Mouse (Mus musculus): ENCODE data around the gene Slc4a3. TPM values are rescaled to one million over a fixed set of nuclear protein-coding genes. Genes with fewer than 3 reads are reported as not detected.

Slc4a3 gene
- polyA plus RNA-seq, 1 experiment from 2014 or later = 28.9 TPM

DNA sequence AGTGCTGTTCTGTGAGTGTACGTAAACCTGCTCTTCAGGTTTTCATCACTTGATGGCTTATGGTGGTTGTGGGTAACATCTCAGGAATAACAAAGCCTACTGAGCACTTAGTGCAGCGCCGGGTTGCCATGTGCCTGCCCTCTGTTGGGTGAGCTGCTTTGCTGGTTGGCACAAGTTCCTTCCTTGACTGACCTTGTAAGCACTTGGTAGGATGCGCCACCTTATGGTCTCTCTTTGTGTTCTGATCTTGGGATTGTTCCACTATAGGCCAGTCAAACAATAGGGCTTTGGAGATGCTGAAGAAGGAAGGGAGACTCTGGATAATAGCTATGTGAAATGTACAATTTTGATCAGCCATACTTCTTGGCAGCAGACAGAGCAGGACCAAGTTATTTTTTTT lies 15.5 kb upstream of the Slc4a3 start:
- H3K4me3 ChIP-seq = no peak overlapping the region
- H3K27me3 ChIP-seq = no peaks in the 10 kb centered on the region
- peaks cover 66% of the 10 kb centered on the region for H3K36me3 ChIP-seq
- WGBS = 61% methylated on average over 4 of the region's 4 CpGs
- H3K4me2 ChIP-seq = no peak overlapping the region
- H3K27ac ChIP-seq = no peak overlapping the region
- H3K4me1 ChIP-seq (replicated peaks) = no peaks in the 10 kb centered on the region
- no peaks in the 10 kb centered on the region for H3K9me3 ChIP-seq (replicated peaks)
- no peak for ATAC-seq (replicated peaks; ENCODE audit: insufficient number of reproducible peaks, insufficient read depth, low FRiP score, low read depth)
- H3K9ac ChIP-seq = no peak overlapping the region

DNA sequence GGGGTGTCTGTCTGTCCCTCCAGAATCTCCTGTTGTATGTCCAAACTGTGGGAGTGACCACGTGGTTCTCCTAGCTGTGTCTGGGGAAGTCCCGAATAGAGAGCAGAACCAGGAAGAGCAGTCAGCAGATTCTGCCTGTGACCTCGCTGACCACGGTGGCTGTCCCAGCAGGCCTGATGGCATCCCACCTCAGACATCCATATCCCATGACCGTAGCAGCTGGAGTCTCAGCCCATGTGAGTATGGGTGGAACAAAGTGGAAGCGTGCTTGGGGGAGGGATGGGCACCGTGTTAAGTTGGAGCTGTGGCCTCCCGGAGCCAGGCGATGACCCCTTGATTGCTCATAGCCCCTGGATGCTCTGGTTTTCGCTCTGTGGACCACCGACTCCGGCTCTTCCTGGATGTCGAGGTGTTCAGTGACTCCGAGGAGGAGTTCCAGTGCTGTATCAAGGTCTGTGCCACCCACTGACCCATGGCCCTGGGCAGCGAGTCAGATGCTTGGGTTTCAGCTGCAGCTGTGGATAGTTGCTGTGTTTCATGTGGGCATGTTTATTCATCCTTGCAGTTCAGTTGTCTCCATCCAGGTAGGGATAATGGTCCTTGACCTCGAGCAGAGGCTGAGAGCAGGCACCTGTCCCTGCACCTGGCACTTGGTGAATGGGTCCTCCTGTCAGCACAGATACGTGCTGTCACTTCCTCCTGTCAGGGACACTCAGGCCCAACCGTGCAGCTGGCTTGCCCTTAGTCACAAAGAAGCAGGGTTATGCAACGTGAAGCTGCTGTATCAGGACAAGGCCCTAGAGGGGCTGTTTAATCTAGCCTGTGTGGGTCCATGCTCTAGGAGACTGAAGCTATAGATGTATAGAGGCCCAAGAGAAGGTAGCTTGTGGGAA lies 13.5 kb upstream of the Slc4a3 start:
- H3K27ac ChIP-seq = no peak overlapping the region
- H3K4me1 ChIP-seq (replicated peaks) = no peaks in the 10 kb centered on the region
- WGBS = 84% methylated on average over 19 of the region's 19 CpGs
- peaks cover 58% of the 10 kb centered on the region for H3K36me3 ChIP-seq
- H3K9me3 ChIP-seq (replicated peaks) = no peaks in the 10 kb centered on the region
- no peak for ATAC-seq (replicated peaks; ENCODE audit: insufficient number of reproducible peaks, insufficient read depth, low FRiP score, low read depth)
- no peak overlapping the region for H3K9ac ChIP-seq
- H3K27me3 ChIP-seq = no peaks in the 10 kb centered on the region
- H3K4me3 ChIP-seq = no peak overlapping the region
- no peak overlapping the region for H3K4me2 ChIP-seq

DNA sequence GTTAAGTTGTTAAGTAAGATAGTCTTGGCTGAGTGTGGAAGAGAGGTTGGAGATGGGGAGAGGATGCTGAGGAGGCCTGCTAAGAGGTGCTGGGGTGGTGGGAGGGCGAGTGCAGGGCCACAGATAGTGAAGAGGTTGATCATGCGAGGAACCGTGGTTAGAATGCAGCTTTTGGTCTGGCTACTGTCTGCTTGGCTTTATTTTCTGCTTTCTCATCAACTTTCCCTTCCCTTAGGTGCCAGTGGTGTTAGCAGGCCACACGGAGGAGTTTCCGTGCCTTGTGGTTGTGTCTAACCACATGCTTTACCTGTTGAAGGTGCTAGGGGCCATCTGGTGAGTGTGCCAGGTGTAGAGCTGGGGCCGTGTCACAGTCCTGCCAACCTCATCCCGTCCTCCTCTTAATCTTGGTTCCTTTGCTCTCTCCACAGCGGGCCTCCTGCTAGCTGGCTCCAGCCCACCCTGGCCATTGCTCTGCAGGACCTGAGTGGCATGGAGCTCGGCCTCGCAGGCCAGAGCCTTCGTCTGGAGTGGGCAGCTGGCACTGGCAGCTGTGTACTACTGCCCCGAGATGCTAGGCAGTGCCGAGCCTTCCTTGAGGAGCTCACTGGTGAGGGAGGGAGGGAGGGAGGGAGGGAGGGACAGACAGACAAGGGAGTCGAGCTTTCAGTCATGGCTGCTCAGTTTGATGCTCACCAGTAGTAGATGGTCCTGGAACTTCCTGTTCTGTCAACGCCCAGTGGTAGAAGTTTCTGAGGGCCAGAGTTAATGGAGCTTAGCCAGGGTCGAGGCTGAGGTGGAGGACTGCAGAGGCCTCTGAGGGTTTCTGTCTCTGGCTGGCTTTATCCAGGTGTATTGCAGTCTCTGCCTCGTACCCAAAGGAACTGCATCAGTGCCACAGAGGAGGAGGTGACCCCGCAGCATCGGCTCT lies 12.5 kb upstream of the Slc4a3 start:
- no peak for ATAC-seq (replicated peaks; ENCODE audit: insufficient number of reproducible peaks, insufficient read depth, low FRiP score, low read depth)
- Histone ChIP-seq H3K9me3 (replicated peaks) (no peaks in the 10 kb centered on the region), H3K9ac (no peak overlapping the region), H3K4me1 (replicated peaks) (no peaks in the 10 kb centered on the region; the same call in 1 of the 2 replicates), H3K27me3 (no peaks in the 10 kb centered on the region), H3K4me3 (no peak overlapping the region), H3K36me3 (peaks cover 49% of the 10 kb centered on the region), H3K4me2 (no peak overlapping the region), H3K27ac (no peak overlapping the region)
- WGBS = 80% methylated on average over 19 of the region's 19 CpGs

DNA sequence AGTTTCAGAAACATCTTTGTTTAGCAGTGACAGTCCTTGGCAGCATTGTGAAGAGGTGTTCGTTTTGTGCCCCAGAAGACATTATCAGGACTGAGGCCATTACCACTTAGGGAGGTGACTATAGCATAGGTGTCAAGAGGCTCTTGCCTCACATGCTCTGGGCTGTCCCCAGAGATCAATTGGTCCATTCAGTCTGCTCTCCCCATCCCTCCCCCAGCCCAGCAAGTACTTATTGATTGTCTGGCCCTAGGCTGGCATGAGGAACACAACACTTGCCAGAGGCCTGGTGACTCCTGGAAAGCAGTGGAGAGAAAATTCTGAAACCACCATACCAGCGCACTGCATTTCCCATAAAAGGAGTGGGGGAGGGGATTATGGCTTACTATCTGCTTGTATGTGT lies 8.5 kb upstream of the Slc4a3 start:
- ATAC-seq (replicated peaks; ENCODE audit: insufficient number of reproducible peaks, insufficient read depth, low FRiP score, low read depth) = no peak
- H3K27ac ChIP-seq = no peak overlapping the region
- no peak overlapping the region for H3K4me2 ChIP-seq
- no peak overlapping the region for H3K9ac ChIP-seq
- H3K36me3 ChIP-seq = peaks cover 26% of the 10 kb centered on the region
- H3K27me3 ChIP-seq = no peaks in the 10 kb centered on the region
- H3K9me3 ChIP-seq (replicated peaks) = no peaks in the 10 kb centered on the region
- 63% methylated on average over 2 of the region's 2 CpGs for WGBS
- no peaks in the 10 kb centered on the region; the same call in 1 of the 2 replicates for H3K4me1 ChIP-seq (replicated peaks)
- H3K4me3 ChIP-seq = no peak overlapping the region

DNA sequence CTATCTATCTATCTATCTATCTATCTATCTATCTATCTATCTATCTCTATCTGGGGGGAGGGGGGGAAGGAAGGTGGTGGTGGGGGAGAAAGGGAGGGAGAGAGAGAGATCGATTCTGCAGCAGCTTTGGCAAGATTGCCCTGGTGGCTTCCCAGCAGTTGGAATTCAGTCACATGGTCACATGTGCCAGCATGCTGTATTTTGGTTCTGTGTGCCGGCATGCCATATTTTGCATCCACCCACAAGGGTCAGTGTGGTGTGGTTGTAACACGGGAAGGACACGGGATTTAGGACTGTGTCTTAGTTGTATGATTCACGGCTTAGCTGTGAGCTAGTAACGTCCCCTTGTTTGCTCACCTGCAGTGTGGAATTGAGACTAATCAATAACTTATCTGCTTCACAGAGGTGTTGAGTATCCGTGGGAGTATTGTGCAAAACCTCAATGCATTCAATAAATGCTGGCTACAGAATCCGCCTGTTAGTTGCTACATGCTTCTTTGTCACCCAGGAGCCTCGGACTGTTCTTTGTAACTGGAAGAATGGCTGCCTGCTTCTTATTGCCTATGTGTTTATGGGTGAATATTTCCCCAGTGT lies 7.4 kb upstream of the Slc4a3 start:
- Histone ChIP-seq H3K4me1 (replicated peaks) (no peaks in the 10 kb centered on the region; the same call in 1 of the 2 replicates), H3K4me2 (no peak overlapping the region), H3K4me3 (no peak overlapping the region), H3K27ac (no peak overlapping the region), H3K9ac (no peak overlapping the region), H3K9me3 (replicated peaks) (no peaks in the 10 kb centered on the region), H3K27me3 (no peaks in the 10 kb centered on the region), H3K36me3 (peaks cover 16% of the 10 kb centered on the region; the same call in 1 of the 2 replicates)
- no peak for ATAC-seq (replicated peaks; ENCODE audit: insufficient number of reproducible peaks, insufficient read depth, low FRiP score, low read depth)
- WGBS = 72% methylated on average over 9 of the region's 9 CpGs

DNA sequence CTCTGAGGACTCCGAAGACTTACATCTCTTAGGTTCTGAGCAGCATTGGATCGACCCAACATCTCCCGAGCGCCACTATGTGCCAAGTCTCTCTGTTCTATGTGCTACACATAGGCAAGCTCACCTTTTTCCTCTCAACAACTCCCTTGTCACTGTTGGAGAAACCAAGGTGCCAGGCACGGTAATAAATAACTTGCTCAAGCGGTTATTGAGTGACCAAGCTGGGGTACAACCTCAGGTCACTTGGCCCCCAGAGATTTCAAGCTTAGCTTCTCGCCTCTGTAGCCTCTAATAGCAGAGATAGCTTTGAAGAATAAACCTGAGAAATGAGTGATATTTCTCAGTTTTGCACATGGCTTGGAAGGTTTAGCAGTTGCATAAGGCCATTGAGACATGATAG lies 4.6 kb upstream of the Slc4a3 start:
- Histone ChIP-seq H3K27ac (no peak overlapping the region), H3K9ac (no peak overlapping the region), H3K4me2 (no peak overlapping the region), H3K9me3 (replicated peaks) (no peaks in the 10 kb centered on the region), H3K36me3 (peaks cover under 1% of the 10 kb centered on the region; the same call in 1 of the 2 replicates), H3K4me1 (replicated peaks) (peaks cover 8% of the 10 kb centered on the region), H3K27me3 (no peaks in the 10 kb centered on the region), H3K4me3 (no peak overlapping the region)
- 88% methylated on average over 7 of the region's 7 CpGs for WGBS
- ATAC-seq (replicated peaks; ENCODE audit: insufficient number of reproducible peaks, insufficient read depth, low FRiP score, low read depth) = no peak

DNA sequence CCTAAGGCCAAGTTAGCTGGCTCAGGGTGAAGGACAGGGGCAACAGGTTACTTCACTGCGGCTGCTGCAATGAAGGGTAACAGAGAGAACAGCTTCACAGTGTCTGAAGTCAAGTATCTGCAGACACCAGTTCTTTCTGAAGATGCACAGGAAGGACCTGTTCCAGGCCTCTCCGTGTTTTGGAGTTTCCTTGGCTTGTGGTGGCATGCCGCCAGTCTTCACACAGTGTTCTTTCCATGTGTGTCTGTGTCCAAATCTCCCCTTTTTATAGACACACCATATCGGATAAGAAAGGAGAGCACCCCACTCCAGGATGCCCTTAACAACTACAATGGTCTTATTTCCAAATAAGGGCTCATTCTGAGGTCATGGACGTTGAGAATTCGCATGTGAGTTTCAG lies 1.7 kb upstream of the Slc4a3 start:
- H3K27ac ChIP-seq = no peak overlapping the region
- no peak overlapping the region for H3K4me3 ChIP-seq
- H3K4me2 ChIP-seq = no peak overlapping the region
- no peak for ATAC-seq (replicated peaks; ENCODE audit: insufficient number of reproducible peaks, insufficient read depth, low FRiP score, low read depth)
- H3K9ac ChIP-seq = no peak overlapping the region
- no peaks in the 10 kb centered on the region for H3K36me3 ChIP-seq
- H3K27me3 ChIP-seq = peaks cover 2% of the 10 kb centered on the region; the same call in 1 of the 2 replicates
- H3K9me3 ChIP-seq (replicated peaks) = no peaks in the 10 kb centered on the region
- peaks cover 36% of the 10 kb centered on the region for H3K4me1 ChIP-seq (replicated peaks)
- whole genome bisulfite sequencing = 82% methylated on average over 6 of the region's 6 CpGs

DNA sequence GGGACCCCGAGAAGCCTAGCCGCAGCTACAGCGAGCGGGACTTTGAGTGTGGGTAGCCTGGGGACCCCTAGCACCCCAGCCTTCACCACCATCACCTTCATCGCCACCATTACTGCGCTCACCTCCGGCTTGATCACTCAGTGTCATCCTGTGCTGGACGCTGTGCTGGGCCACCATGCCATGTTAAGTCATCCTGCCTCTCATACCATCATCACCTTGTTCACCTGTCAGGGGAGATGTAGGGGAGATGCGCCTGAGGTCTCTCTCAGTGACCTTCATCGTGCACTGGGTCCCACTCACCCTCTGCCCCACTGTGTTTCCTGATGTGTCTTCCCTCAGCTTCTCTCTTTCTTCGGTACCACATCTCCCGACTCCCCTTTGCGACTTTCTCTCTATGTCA lies 1.3 kb downstream of the Slc4a3 start:
- H3K9ac ChIP-seq = peak overlapping the region; percentile 88; the same call in 1 of the 2 replicates
- no peaks in the 10 kb centered on the region for H3K9me3 ChIP-seq (replicated peaks)
- no peak for ATAC-seq (replicated peaks; ENCODE audit: insufficient number of reproducible peaks, insufficient read depth, low FRiP score, low read depth)

DNA sequence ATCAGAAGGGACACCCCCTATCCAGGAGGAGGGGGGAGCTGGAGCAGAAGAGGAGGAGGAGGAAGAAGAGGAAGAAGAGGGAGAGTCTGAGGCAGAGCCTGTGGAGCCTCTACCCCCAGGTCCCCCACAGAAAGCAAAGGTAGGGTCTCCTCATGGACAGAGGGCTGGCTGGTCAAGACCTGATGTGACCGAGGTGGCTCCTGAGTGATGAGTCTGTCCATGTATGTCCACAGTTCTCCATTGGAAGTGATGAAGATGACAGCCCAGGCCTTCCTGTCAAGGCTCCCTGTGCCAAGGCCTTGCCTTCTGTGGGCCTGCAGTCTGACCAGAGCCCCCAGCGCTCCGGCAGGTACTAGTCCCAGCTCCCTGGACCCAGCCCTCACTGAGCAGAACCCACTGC lies 2.0 kb downstream of the Slc4a3 start:
- Histone ChIP-seq H3K4me1 (replicated peaks) (peaks cover 50% of the 10 kb centered on the region), H3K9me3 (replicated peaks) (no peaks in the 10 kb centered on the region), H3K27me3 (peaks cover 2% of the 10 kb centered on the region; the same call in 1 of the 2 replicates), H3K9ac (0 out of 2 replicates have a peak overlapping the region, but pooled peaks have one; percentile 4), H3K27ac (peak overlapping the region; percentile 72; the same call in 1 of the 2 replicates), H3K4me2 (no peak overlapping the region), H3K36me3 (peaks cover 24% of the 10 kb centered on the region), H3K4me3 (no peak overlapping the region)
- no peak for ATAC-seq (replicated peaks; ENCODE audit: insufficient number of reproducible peaks, insufficient read depth, low FRiP score, low read depth)
- 92% methylated on average over 3 of the region's 3 CpGs for WGBS

More for the DNA sequence above, 1.3 kb downstream of the Slc4a3 start:
- no peak overlapping the region for H3K27ac ChIP-seq
- H3K27me3 ChIP-seq = peaks cover 2% of the 10 kb centered on the region; the same call in 1 of the 2 replicates
- H3K4me3 ChIP-seq = peak overlapping the region; percentile 76
- WGBS = 93% methylated on average over 13 of the region's 13 CpGs
- peak overlapping the region; percentile 80 for H3K4me2 ChIP-seq
- peaks cover 17% of the 10 kb centered on the region for H3K36me3 ChIP-seq
- H3K4me1 ChIP-seq (replicated peaks) = peaks cover 50% of the 10 kb centered on the region

DNA sequence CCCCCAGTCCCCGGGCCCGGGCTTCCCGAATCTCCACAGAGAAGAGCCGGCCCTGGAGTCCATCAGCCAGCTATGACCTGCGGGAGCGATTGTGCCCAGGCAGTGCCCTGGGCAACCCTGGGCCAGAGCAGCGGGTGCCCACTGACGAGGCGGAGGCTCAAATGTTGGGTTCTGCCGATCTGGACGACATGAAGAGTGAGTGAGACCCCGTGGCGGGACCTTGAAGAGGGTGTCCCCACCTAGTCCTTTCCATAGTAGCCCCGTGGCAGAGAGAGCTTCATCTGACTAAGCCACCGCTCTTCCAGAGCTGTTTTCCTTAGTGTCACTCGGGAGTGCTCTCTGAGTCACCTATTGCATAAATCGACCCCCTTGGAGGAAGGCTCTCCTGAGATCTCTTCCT lies 2.8 kb downstream of the Slc4a3 start:
- no peak overlapping the region for H3K9ac ChIP-seq
- peaks cover 50% of the 10 kb centered on the region for H3K4me1 ChIP-seq (replicated peaks)
- H3K27me3 ChIP-seq = peaks cover 2% of the 10 kb centered on the region; the same call in 1 of the 2 replicates
- H3K27ac ChIP-seq = peak overlapping the region; percentile 72
- H3K9me3 ChIP-seq (replicated peaks) = no peaks in the 10 kb centered on the region
- 80% methylated on average over 17 of the region's 17 CpGs for WGBS
- ATAC-seq (replicated peaks; ENCODE audit: insufficient number of reproducible peaks, insufficient read depth, low FRiP score, low read depth) = no peak
- H3K4me2 ChIP-seq = peak overlapping the region; percentile 30
- no peak overlapping the region for H3K4me3 ChIP-seq
- peaks cover 31% of the 10 kb centered on the region for H3K36me3 ChIP-seq

Measured in heart, embryonic 15.5 days (tissue).